Mouse (Mus musculus): ENCODE measurements around the gene Fkbp10.
A peak's percentile ranks its signal among the peaks of the same experiment; 100 is the strongest.

The Fkbp10 gene

GRCm38 (mm10) chr11:100394353-100395074 lies 21.0 kb upstream of the Fkbp10 start:
- no peak for DNase-seq (ENCODE audit: low spot score)

DNA sequence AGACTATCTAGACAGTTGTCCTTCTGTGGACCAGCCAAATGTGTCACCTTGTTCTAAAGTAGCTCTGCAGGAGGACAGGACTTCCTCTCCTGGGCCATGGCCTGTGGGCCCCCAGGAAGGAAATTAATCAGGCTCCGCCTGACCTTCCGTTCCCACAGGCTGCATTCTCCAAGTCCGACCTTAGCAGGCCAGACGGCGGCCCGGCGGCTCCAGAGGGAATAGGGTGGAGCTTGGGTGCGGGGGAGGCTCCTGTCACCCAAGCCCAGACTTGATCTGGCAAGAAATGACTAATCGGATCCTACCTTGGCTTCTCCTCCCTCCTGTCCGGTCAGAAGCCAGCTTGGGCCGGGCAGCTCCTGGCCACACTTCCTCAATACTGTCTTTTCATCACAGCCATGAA lies 20.3 kb upstream of the Fkbp10 start:
- no peak for DNase-seq (ENCODE audit: low spot score)

DNA sequence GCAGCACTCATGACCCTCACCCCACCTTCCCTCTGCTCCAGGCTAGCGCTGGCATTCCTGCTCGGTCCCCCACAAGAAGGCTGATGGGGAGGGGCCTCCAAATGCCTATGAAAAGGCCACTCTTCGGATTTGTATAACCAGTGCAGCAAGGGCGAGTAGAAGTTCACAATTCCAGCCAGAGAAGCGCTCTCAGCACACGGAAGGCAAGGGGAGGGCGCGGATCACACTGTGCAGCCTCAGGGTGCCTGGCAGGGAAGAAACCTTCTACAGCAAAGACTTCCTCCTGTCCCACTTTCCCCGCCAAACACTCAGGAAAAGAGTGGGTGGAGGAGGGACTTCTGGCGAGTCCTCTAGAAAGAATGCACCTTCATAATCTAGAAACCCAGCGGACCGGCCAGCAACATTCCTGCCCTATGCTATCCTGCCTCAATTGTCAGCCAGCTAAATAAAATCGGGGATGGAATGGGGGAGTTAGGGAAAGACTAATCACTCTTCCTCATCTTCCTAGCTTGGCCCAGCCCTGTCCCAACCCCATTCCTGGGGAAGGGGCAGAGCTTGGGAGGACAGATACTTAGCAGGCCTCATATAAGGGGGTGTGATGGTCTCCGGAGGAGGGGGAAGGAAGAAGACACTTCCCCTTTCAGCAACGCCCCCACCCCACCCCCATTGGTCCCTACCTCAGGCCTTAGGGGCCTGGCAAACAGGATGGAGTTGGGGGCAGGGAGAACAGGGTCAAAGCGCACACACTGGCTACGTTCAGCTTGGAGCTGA lies 19.5 kb upstream of the Fkbp10 start:
- no peak for DNase-seq (ENCODE audit: low spot score)

DNA sequence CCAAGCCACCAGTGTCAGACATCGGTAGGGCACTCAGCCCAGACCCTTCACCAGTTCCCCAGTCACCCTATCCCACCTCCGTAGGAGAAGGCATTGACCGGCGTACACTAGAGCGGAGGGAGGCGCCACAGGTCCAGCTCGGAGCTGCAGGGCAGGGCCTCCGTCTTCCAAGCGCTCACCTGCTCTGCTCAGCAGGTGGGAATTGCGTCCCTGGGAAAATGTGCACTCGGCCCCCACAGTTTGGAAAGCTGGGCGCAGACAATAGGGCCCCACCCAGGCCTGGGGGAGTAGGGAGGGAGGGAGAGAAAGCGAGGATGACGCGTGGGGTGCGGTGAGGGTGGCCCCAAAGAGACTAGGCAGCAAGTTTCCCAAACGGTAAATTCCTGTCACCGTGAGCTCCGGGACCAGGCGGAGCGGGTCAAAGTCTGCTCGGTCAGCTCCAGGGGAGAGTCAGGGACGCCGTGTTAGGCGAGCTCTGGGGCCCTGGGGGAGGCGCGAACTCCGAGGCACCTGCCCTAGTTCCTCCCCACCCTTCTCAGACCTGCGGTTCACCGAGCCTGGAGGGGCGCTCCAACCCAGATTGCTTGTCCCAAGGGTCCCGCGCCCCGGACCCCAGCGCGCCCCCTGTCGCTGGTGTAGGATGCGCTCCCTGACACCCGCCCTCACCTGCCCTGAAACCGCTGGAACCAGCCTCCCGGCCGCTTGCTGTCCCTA lies 18.5 kb upstream of the Fkbp10 start:
- no peak for DNase-seq (ENCODE audit: low spot score)

- peak; percentile 79 for DNase-seq (ENCODE audit: low spot score)
Measured at GRCm38 (mm10) chr11:100397600-100398389, 17.7 kb upstream of the Fkbp10 start, which contains the start of gene Jup. TSS of gene Jup (minus strand) at chr11:100397763.

GRCm38 (mm10) chr11:100398517-100398916 lies 17.0 kb upstream of the Fkbp10 start:
- no peak for DNase-seq (ENCODE audit: low spot score)

- DNase-seq (ENCODE audit: low spot score): no peak
Measured at GRCm38 (mm10) chr11:100399320-100399719, 16.2 kb upstream of the Fkbp10 start.

DNA sequence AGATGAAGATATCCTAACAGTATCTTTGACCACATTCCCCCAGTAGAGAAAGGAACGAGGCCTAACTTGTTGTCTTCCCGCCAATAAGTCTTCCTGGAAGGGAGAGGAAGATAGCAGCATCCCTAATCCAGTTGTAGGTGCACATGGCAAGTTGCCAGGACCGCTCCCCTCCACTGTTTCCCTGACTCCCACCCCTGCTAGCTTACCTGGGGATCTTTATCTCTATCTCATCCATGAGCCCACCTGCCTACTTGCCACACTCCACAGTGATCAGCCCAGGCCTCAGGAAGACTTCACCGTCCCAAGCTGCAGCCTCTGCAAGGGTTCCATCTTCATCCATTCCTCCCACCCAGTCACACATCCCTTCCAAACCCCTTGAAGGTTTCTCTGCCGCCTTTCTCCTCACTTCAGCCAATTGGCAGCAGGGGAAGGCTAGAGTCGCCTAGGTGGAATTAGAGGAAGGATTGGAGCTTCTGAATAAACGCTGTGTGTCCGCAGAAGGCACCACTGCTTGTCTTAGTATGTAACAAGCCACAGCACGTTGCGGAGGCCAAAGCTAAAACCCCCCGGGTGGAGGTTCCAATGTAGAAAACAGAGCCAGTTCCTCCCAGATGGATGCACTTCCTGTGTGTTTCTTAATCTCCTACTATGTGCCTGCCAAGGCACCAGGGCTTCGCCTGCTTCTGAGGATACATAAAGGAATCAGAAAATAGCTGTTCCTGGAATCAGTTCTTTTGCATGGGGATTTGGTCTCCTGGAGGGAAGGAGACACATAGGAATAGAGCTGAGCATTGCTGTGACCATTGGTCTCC lies 15.6 kb upstream of the Fkbp10 start:
- no peak for DNase-seq (ENCODE audit: low spot score)

- DNase-seq (ENCODE audit: low spot score): no peak
Measured at GRCm38 (mm10) chr11:100400842-100401241, 14.7 kb upstream of the Fkbp10 start.

- DNase-seq (ENCODE audit: low spot score): no peak
Measured at GRCm38 (mm10) chr11:100402240-100402639, 13.3 kb upstream of the Fkbp10 start.

DNA sequence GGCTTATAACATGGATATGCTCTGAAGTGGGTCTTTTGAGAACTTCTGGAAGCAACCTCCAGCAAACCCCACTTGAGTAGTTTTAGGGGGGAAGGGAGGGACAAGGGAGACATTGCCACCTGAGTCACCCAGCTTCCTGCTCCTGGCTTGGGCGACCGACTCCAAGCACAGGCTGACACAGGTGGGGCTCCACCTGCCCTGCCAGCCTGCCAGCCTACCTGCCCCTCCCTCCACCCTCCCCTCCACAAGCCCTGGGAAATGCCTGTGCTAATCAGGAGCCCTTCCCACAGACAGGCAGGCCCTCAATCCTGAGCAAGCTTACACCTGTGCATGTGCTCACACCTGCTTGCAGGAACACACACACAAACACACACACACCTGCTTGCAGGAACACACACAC lies 12.8 kb upstream of the Fkbp10 start:
- no peak for DNase-seq (ENCODE audit: low spot score)

GRCm38 (mm10) chr11:100403445-100404134 lies 11.9 kb upstream of the Fkbp10 start:
- no peak for DNase-seq (ENCODE audit: low spot score)

GRCm38 (mm10) chr11:100404456-100405074 lies 10.9 kb upstream of the Fkbp10 start:
- no peak for DNase-seq (ENCODE audit: low spot score)

GRCm38 (mm10) chr11:100406273-100406672 lies 9.2 kb upstream of the Fkbp10 start:
- no peak for DNase-seq (ENCODE audit: low spot score)

- no peak for DNase-seq (ENCODE audit: low spot score)
Measured at GRCm38 (mm10) chr11:100406995-100407705, 8.3 kb upstream of the Fkbp10 start.

DNA sequence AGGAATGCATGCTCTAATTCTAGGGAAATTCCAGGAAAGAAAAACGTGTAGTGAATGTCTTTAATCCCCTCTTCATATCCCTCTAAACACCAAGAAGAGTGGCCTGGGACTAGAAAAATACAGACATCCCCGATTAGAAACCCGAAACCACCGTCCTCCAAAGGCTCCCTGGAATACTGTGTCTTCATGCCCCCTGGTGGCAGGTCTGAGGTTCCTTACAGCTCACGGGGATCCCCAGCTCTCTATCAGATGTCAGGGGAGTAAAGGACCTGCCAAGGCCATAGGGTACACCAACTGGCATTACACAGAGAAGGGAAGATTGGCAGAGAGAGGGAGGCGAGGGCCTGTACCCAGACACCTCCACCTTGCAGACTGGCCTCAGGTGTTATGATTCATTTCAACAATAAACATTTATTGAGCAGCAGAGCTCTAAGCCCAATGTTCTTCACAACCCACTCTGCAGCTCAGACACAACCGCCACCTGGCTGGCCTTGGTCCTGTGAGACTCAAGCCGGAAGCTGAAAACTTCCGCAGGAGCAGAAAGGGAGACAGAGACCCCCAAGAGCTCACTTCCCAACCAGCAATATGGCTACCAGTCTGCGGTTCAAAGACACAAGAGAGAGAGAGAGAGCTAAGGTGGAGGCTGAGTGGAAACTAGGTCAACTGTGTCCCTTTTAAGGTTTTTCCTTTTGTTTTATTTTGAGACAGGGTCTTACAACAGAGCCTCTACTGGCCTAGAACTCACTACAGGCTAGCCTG lies 7.2 kb upstream of the Fkbp10 start:
- peak; percentile 34 for DNase-seq (ENCODE audit: low spot score)

- no peak for DNase-seq (ENCODE audit: low spot score)
Measured at GRCm38 (mm10) chr11:100408835-100409462, 6.5 kb upstream of the Fkbp10 start.

GRCm38 (mm10) chr11:100409686-100410085 lies 5.8 kb upstream of the Fkbp10 start:
- DNase-seq (ENCODE audit: low spot score): no peak
